Mouse (Mus musculus) midbrain, embryonic 16.5 days (tissue): ENCODE measurements around the gene Zzz3. TPM values are rescaled to one million over a fixed set of nuclear protein-coding genes. Genes with fewer than 3 reads are reported as not detected.

Source experiments
- ATAC-seq: fragments of 200-750 bp; cut with Nextera tagmentation; 2 replicates; pipeline ENCODE4 v1.8.0; 2017; ENCODE audit warnings: moderate TSS enrichment
- H3K27ac ChIP-seq: fragments of 300-500 bp; sonication (generic); 2 replicates; pipeline ENCODE4 v1.5.1; 2014; ENCODE audit warnings: mild to moderate bottlenecking, low read length, mixed read lengths
- H3K27me3 ChIP-seq: fragments of 300-500 bp; sonication (generic); 2 replicates; pipeline ENCODE4 v1.6.1; 2014; ENCODE audit warnings: low read depth, low read length, mixed read lengths; ENCODE audit not compliant: control insufficient read depth, insufficient read depth
- H3K36me3 ChIP-seq: fragments of 300-500 bp; sonication (generic); 2 replicates; pipeline ENCODE4 v1.6.1; 2014; ENCODE audit warnings: mild to moderate bottlenecking, low read length, moderate library complexity, mixed read lengths; ENCODE audit not compliant: control insufficient read depth, insufficient read depth
- H3K4me1 ChIP-seq: fragments of 300-500 bp; sonication (generic); 2 replicates; pipeline ENCODE4 v1.6.1; 2014; ENCODE audit warnings: mild to moderate bottlenecking, low read length, mixed read lengths; ENCODE audit not compliant: control insufficient read depth, insufficient read depth
- H3K4me2 ChIP-seq: fragments of 300-500 bp; sonication (generic); 2 replicates; pipeline ENCODE4 v1.6.1; 2014; ENCODE audit warnings: mild to moderate bottlenecking, low read length, mixed read lengths
- H3K4me3 ChIP-seq: fragments of 300-500 bp; sonication (generic); 2 replicates; pipeline ENCODE4 v1.5.1; 2014; ENCODE audit warnings: low read depth, mild to moderate bottlenecking, low read length, moderate library complexity, mixed read lengths
- H3K9ac ChIP-seq: fragments of 300-500 bp; sonication (generic); 2 replicates; pipeline ENCODE4 v1.6.1; 2014; ENCODE audit warnings: low read depth, low read length, mixed read lengths
- H3K9me3 ChIP-seq: fragments of 300-500 bp; sonication (generic); replicated peaks from 2 replicates; pipeline ENCODE4 v1.6.1; 2014; ENCODE audit warnings: mild to moderate bottlenecking, low read length, mixed read lengths; ENCODE audit not compliant: control insufficient read depth, poor library complexity, severe bottlenecking
- WGBS: fragments of 180-500 bp; shearing (Covaris S2); extraction: QIAGEN DNeasy Blood & Tissue Kit; methylation state at CpG from one replicate; pipeline ENCODE4 v1.1.7; 2014; 5-methylcytosine and 5-hydroxymethylcytosine counted together
- polyA plus RNA-seq: library from polyadenylated mRNA; unstranded; fragments of >200 nt; fragmentation: Nextera tagmentation; extraction: Ambion mirVana; gene quantifications from 2 replicates; pipeline ENCODE4 v1.2.1, GENCODE M21; 2015

Gene Zzz3
- polyA plus RNA-seq = 27.1 and 32.9 TPM in 2 replicates

GRCm38 (mm10) chr3:152395350-152396277 is at the start of gene Zzz3:
Gene Zzz3 (plus strand): TSS chr3:152395473.
- under 1% methylated on average over 52 of the region's 108 CpGs for WGBS
- peak; percentile 94 for ATAC-seq
- Histone ChIP-seq H3K9me3 (no peaks in the 10 kb centered on the region), H3K36me3 (no peaks in the 10 kb centered on the region), H3K27ac (peak within 1 kb of the TSS; percentile 99), H3K4me1 (peaks cover 20% of the 10 kb centered on the region), H3K27me3 (no peaks in the 10 kb centered on the region), H3K9ac (peak within 1 kb of the TSS; percentile 93), H3K4me2 (peak within 1 kb of the TSS; percentile 67), H3K4me3 (peak within 1 kb of the TSS; percentile 74)

- Histone ChIP-seq H3K27ac (peak within 1 kb of the TSS; percentile 89), H3K4me2 (peak within 1 kb of the TSS; percentile 90), H3K27me3 (no peaks in the 10 kb centered on the region), H3K36me3 (no peaks in the 10 kb centered on the region), H3K9me3 (no peaks in the 10 kb centered on the region), H3K9ac (peak within 1 kb of the TSS; percentile 88), H3K4me1 (peaks cover 27% of the 10 kb centered on the region), H3K4me3 (peak within 1 kb of the TSS; percentile 84)
- peak; percentile 95 for ATAC-seq
- 6% methylated on average over 44 of the region's 44 CpGs for WGBS
These were observed 49.3 kb upstream of the Zzz3 start, which contains the start of gene Usp33 for GRCm38 (mm10) chr3:152345732-152346632. Gene Usp33 (plus strand): TSS chr3:152346478.

DNA sequence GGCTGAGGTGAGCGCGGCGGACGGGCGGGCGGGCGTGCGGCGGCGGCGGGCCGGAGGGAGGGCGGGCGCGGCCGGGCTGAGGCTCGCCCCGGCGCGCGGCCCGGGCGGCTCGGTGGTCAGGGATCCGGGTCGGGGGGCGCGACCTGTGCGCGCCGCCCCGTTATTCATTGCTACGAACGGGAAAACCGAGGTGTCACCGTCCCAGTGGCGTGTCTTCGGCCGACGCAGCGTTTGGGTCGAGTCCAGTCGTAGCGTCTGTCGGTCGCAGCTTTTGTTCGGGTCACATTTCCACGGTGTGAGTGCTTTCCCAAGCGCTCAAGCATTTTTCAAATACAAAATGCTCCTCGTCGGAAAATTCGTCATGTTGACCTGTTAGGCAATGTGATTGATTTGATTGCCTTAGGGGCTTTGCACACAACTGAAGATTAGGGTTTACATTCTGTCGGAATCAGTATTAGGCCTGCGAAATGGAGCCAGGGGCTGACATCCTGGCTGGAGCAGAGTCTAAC is 48.6 kb upstream of the Zzz3 start:
- peaks cover 27% of the 10 kb centered on the region for H3K4me1 ChIP-seq
- no peaks in the 10 kb centered on the region for H3K36me3 ChIP-seq
- ATAC-seq = peak; percentile 82
- under 1% methylated on average over 50 of the region's 54 CpGs for WGBS
- H3K27me3 ChIP-seq = no peaks in the 10 kb centered on the region
- H3K27ac ChIP-seq = peak overlapping the region; percentile 89
- peak overlapping the region; percentile 88 for H3K9ac ChIP-seq
- peak overlapping the region; percentile 84 for H3K4me3 ChIP-seq
- H3K4me2 ChIP-seq = peak overlapping the region; percentile 90
- H3K9me3 ChIP-seq = no peaks in the 10 kb centered on the region

- WGBS = 43% methylated on average over 3 of the region's 3 CpGs
- peak overlapping the region; percentile 90 for H3K4me2 ChIP-seq
- no peaks in the 10 kb centered on the region for H3K27me3 ChIP-seq
- peak overlapping the region; percentile 89 for H3K27ac ChIP-seq
- ATAC-seq = no peak
- no peaks in the 10 kb centered on the region for H3K9me3 ChIP-seq
- peak overlapping the region; percentile 88 for H3K9ac ChIP-seq
- H3K36me3 ChIP-seq = no peaks in the 10 kb centered on the region
- H3K4me3 ChIP-seq = peak overlapping the region; percentile 84
- H3K4me1 ChIP-seq = peaks cover 30% of the 10 kb centered on the region
These were observed 48.0 kb upstream of the Zzz3 start for GRCm38 (mm10) chr3:152347227-152347626.

GRCm38 (mm10) chr3:152348011-152348830 is 47.1 kb upstream of the Zzz3 start:
- Histone ChIP-seq H3K4me1 (peaks cover 33% of the 10 kb centered on the region), H3K9ac (no peak overlapping the region), H3K9me3 (no peaks in the 10 kb centered on the region), H3K27ac (no peak overlapping the region), H3K4me3 (no peak overlapping the region), H3K27me3 (no peaks in the 10 kb centered on the region), H3K36me3 (no peaks in the 10 kb centered on the region), H3K4me2 (peak overlapping the region; percentile 90; the same call in 1 of the 2 replicates)
- no peak for ATAC-seq
- WGBS = 82% methylated on average over 10 of the region's 10 CpGs

DNA sequence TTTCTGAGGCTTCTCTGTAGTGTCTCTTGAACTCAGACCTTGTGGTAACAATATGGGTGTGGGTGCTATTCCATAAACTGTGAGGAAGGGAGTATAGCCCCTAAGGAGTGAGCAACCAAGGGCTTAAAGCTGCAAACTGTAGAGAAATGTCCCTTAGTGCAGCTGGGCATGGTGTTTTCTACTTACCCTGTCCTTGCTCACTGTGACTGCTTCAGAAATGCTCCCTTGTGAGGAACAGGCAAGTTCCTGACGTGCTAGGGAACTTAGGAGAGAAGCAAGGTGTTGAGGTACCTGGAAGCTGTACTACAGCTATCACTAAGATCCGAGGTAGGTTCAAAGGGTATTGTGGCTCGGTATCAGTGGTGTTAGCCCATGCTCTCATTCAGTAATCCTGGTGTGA is 44.8 kb upstream of the Zzz3 start:
- H3K9me3 ChIP-seq = no peaks in the 10 kb centered on the region
- H3K27ac ChIP-seq = no peak overlapping the region
- ATAC-seq = no peak
- H3K36me3 ChIP-seq = no peaks in the 10 kb centered on the region
- peaks cover 35% of the 10 kb centered on the region for H3K4me1 ChIP-seq
- no peak overlapping the region for H3K4me2 ChIP-seq
- no peak overlapping the region for H3K4me3 ChIP-seq
- WGBS = 85% methylated on average over 3 of the region's 3 CpGs
- no peaks in the 10 kb centered on the region for H3K27me3 ChIP-seq
- no peak overlapping the region for H3K9ac ChIP-seq

- Histone ChIP-seq H3K4me1 (peaks cover 35% of the 10 kb centered on the region), H3K4me2 (no peak overlapping the region), H3K9me3 (no peaks in the 10 kb centered on the region), H3K27ac (no peak overlapping the region), H3K36me3 (no peaks in the 10 kb centered on the region), H3K27me3 (no peaks in the 10 kb centered on the region), H3K9ac (no peak overlapping the region), H3K4me3 (no peak overlapping the region)
- 92% methylated on average over 5 of the region's 5 CpGs for WGBS
- no peak for ATAC-seq
These were observed 44.3 kb upstream of the Zzz3 start for GRCm38 (mm10) chr3:152350966-152351365.

DNA sequence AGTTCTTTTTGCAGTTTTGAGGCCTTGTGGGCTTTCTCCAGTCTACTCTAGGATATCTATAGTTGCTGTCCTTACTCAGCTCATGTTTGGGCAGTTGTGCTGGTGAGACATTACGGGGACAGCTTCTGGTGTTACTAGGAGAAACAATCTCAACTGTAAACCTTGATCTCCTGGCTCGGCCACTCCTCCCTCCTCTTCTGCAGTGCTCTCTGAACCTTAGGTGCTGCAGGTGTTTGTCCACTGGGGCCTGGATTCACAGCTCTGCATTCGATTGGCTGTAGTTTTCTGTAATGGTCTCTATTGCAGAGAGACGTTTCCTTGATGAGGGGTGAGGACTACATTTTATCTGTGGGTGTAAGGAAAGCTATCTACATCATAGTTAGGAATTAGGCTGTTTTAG is 43.0 kb upstream of the Zzz3 start:
- Histone ChIP-seq H3K27me3 (no peaks in the 10 kb centered on the region), H3K4me3 (no peak overlapping the region), H3K4me1 (peaks cover 30% of the 10 kb centered on the region), H3K4me2 (no peak overlapping the region), H3K36me3 (no peaks in the 10 kb centered on the region), H3K9ac (no peak overlapping the region), H3K27ac (no peak overlapping the region), H3K9me3 (no peaks in the 10 kb centered on the region)
- WGBS = 87% methylated on average over 4 of the region's 4 CpGs
- no peak for ATAC-seq
